Mouse (Mus musculus) neural tube, embryonic 10.5 days (tissue): ENCODE data around the gene Apoh.
A peak's percentile ranks its signal among the peaks of the same experiment; 100 is the strongest.

Source experiments
- DNase-seq: peaks from one replicate; pipeline ENCODE4 v3.0.0-alpha.2; 2017; ENCODE audit warnings: low spot score; ENCODE audit errors: extremely low spot score

The Apoh gene

GRCm38 (mm10) chr11:108378363-108378751 lies 35.2 kb downstream of the Apoh start:
- DNase-seq, result no peak

- DNase-seq, result no peak
Observed at GRCm38 (mm10) chr11:108382664-108383063, 39.5 kb downstream of the Apoh start.

GRCm38 (mm10) chr11:108384920-108385665 lies 41.9 kb downstream of the Apoh start:
- peak; percentile 20 for DNase-seq

GRCm38 (mm10) chr11:108385666-108386024 lies 42.5 kb downstream of the Apoh start:
- DNase-seq, result no peak

- no peak for DNase-seq
Observed at GRCm38 (mm10) chr11:108395061-108395460, 51.9 kb downstream of the Apoh start.

GRCm38 (mm10) chr11:108396076-108396829 lies 53.1 kb downstream of the Apoh start:
- no peak for DNase-seq

GRCm38 (mm10) chr11:108409876-108410644 lies 66.9 kb downstream of the Apoh start:
- no peak for DNase-seq

GRCm38 (mm10) chr11:108416360-108416759 lies 73.2 kb downstream of the Apoh start:
- DNase-seq, result no peak

- DNase-seq, result no peak
Observed at GRCm38 (mm10) chr11:108418540-108418939, 75.4 kb downstream of the Apoh start.

- no peak for DNase-seq
Observed at GRCm38 (mm10) chr11:108419242-108419641, 76.1 kb downstream of the Apoh start.

- DNase-seq, result no peak
Observed at GRCm38 (mm10) chr11:108420751-108421150, 77.6 kb downstream of the Apoh start.

- DNase-seq, result no peak
Observed at GRCm38 (mm10) chr11:108423221-108423620, 80.1 kb downstream of the Apoh start.

GRCm38 (mm10) chr11:108424111-108424510 lies 81.0 kb downstream of the Apoh start:
- DNase-seq, result no peak

- DNase-seq, result peak; percentile 95
Observed at GRCm38 (mm10) chr11:108424889-108425591, 81.9 kb downstream of the Apoh start, which contains the start of gene Cep112. Cep112 (plus strand) TSS chr11:108425192.

- DNase-seq, result no peak
Observed at GRCm38 (mm10) chr11:108425592-108425921, 82.4 kb downstream of the Apoh start.

- no peak for DNase-seq
Observed at GRCm38 (mm10) chr11:108426086-108426485, 82.9 kb downstream of the Apoh start.

GRCm38 (mm10) chr11:108427191-108427590 lies 84.0 kb downstream of the Apoh start:
- DNase-seq, result no peak

- DNase-seq, result no peak
Observed at GRCm38 (mm10) chr11:108429076-108429475, 85.9 kb downstream of the Apoh start.

- DNase-seq, result no peak
Observed at GRCm38 (mm10) chr11:108443893-108444563, 100.9 kb downstream of the Apoh start.

- no peak for DNase-seq
Observed at GRCm38 (mm10) chr11:108447148-108447547, 104.0 kb downstream of the Apoh start.

GRCm38 (mm10) chr11:108449811-108450210 lies 106.7 kb downstream of the Apoh start:
- DNase-seq, result peak; percentile 78
